Mouse (Mus musculus): ENCODE measurements at regions not wholly inside any gene's neighbourhood (a gene's known extent, or its start where the extent isn't known, plus 50 kb on each side); places are given as distances from the start of the nearest gene placed in this dataset.

DNA sequence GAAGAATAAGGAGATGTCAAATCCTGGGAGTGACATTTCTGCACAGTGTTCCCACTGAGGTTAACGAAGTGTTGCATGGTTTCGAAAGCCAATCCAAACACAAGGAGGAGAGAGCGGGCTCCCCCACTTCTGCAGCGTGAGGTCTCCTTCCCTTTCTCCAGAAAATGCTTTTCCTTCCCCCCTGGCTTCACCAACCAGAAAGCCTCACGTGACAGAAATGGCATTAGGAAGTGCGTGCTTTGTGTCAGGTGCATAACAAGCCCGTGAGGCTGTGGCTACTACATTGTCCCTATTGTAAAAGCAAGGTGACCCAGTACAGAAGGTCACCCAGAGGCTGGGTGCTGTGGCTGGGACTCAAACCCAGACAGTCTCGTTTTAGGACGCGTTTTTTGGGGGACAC, 260.2 kb upstream of the Sall1 start:
- no peak overlapping the region for H3K4me3 ChIP-seq (ENCODE audit: low read depth, low read length)
- no peaks in the 10 kb centered on the region for H3K9me3 ChIP-seq (ENCODE audit: control insufficient read depth, low read length)
- WGBS = 51% methylated on average over 10 of the region's 10 CpGs
- no peak overlapping the region for H3K4me2 ChIP-seq (ENCODE audit: low read depth, low read length, severe bottlenecking)
- H3K27me3 ChIP-seq (ENCODE audit: control insufficient read depth, insufficient read depth, low read length) = no peaks in the 10 kb centered on the region
- ATAC-seq (replicated peaks; ENCODE audit: low FRiP score) = no peak
- no peak overlapping the region for H3K9ac ChIP-seq (ENCODE audit: low read length)
- no peaks in the 10 kb centered on the region for H3K36me3 ChIP-seq (ENCODE audit: control insufficient read depth, insufficient read depth, low read length)
- no peak overlapping the region for H3K27ac ChIP-seq (ENCODE audit: low read depth, low read length)
- H3K4me1 ChIP-seq (replicated peaks; ENCODE audit: control insufficient read depth, insufficient read depth, low read length) = peaks cover 11% of the 10 kb centered on the region; the same call in 1 of the 2 replicates
- no peak for DNase-seq (ENCODE audit: low spot score)

DNA sequence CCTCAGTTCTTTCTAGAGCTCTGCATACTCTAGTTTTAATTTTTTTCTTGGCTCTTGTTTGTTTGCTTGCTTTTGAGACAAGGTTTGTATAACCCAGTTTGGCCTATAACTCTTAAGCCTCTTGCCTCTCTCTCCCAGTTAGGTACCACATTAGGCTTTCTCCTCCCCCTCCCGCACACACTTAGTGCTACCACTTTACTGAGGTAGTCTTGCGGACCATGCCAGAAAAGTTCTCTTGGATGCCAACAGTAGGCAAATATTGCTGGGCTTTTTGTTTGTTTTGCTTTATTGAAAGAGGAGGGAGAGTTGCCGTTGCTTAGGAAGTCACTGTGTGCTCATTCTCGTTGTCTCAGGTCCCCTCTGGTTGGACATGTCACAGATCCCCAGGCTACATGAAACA, 259.4 kb upstream of the Sall1 start:
- Histone ChIP-seq H3K4me3 (ENCODE audit: low read depth, low read length) (no peak overlapping the region), H3K9ac (ENCODE audit: low read length) (no peak overlapping the region), H3K36me3 (ENCODE audit: control insufficient read depth, insufficient read depth, low read length) (no peaks in the 10 kb centered on the region), H3K27me3 (ENCODE audit: control insufficient read depth, insufficient read depth, low read length) (no peaks in the 10 kb centered on the region), H3K4me1 (replicated peaks; ENCODE audit: control insufficient read depth, insufficient read depth, low read length) (peaks cover 4% of the 10 kb centered on the region; the same call in 1 of the 2 replicates), H3K4me2 (ENCODE audit: low read depth, low read length, severe bottlenecking) (no peak overlapping the region), H3K9me3 (ENCODE audit: control insufficient read depth, low read length) (no peaks in the 10 kb centered on the region), H3K27ac (ENCODE audit: low read depth, low read length) (no peak overlapping the region)
- WGBS = 87% methylated on average over 4 of the region's 4 CpGs
- no peak for ATAC-seq (replicated peaks; ENCODE audit: low FRiP score)
- no peak for DNase-seq (ENCODE audit: low spot score)

DNA sequence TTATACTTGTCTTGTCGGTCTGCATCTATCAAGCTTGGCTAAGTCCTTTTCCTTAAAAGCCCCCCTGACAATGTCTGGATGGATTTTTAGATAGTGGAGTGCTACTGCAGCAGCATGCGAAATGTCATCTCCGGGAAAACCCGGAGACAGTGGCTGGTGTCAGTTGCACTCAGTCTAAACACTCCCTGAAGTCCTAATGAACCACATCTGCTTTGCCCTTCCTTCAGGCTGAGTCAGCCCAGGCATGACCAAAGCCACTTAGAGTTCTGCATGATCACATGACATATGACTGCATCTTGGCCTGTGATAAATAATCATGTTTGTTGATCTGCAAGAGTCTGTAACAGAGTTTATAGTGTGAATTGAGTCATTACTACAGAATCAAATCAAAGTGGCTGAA, 255.7 kb upstream of the Sall1 start:
- H3K4me3 ChIP-seq (ENCODE audit: low read depth, low read length) = no peak overlapping the region
- 88% methylated on average over 4 of the region's 4 CpGs for WGBS
- no peaks in the 10 kb centered on the region for H3K9me3 ChIP-seq (ENCODE audit: control insufficient read depth, low read length)
- no peak for DNase-seq (ENCODE audit: low spot score)
- ATAC-seq (replicated peaks; ENCODE audit: low FRiP score) = no peak
- H3K4me2 ChIP-seq (ENCODE audit: low read depth, low read length, severe bottlenecking) = no peak overlapping the region
- no peaks in the 10 kb centered on the region for H3K36me3 ChIP-seq (ENCODE audit: control insufficient read depth, insufficient read depth, low read length)
- H3K4me1 ChIP-seq (replicated peaks; ENCODE audit: control insufficient read depth, insufficient read depth, low read length) = 0 out of 2 replicates have a peak, but pooled peaks cover 2% of the 10 kb centered on the region
- H3K9ac ChIP-seq (ENCODE audit: low read length) = no peak overlapping the region
- no peaks in the 10 kb centered on the region for H3K27me3 ChIP-seq (ENCODE audit: control insufficient read depth, insufficient read depth, low read length)
- H3K27ac ChIP-seq (ENCODE audit: low read depth, low read length) = no peak overlapping the region

DNA sequence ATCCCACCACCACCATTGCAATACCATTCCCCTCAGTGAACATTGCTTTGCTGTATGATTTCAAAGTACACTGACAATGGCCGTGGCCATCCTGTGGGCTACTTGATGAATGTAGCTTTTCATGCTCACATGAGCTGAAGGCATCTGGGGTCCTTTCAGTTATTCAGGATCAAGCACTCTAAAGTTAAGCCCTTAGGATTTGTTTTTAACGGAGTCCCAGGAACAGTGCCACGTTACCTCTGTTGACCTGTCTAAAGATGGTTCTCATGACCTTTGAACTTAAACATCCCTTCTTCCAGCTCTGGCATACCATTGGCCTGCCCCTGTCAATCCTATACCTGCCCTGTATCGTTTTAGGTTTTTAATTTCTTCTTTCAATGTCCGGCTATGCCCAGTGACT, 251.7 kb upstream of the Sall1 start:
- no peak overlapping the region for H3K9ac ChIP-seq (ENCODE audit: low read length)
- WGBS = 28% methylated on average over 5 of the region's 5 CpGs
- no peak for DNase-seq (ENCODE audit: low spot score)

DNA sequence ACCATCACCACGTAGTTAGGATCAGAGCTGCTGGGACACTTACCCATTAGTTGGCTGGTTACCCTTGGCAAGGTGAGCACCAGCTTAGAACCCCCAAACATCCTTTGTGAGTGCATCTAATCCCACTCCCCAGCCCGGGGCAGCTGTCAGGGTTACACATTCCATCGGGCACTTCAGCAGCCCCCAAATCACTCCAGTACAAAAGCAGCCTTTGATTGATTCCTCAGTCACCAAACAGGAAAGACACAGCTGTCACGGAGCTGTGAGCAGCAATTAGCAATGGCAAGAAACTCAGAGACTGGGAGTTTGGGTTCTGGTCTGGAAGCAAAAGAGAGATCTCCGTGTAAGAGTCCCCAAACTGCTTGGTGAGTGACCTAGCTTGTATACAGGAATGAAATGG, 245.1 kb upstream of the Sall1 start:
- DNase-seq (ENCODE audit: low spot score) (no peak), ATAC-seq (replicated peaks; ENCODE audit: low FRiP score) (no peak)
- no peak overlapping the region for H3K4me3 ChIP-seq (ENCODE audit: low read depth, low read length)
- no peak overlapping the region for H3K27ac ChIP-seq (ENCODE audit: low read depth, low read length)
- no peak overlapping the region for H3K9ac ChIP-seq (ENCODE audit: low read length)
- H3K4me1 ChIP-seq (replicated peaks; ENCODE audit: control insufficient read depth, insufficient read depth, low read length) = peaks cover 6% of the 10 kb centered on the region; the same call in 1 of the 2 replicates
- WGBS = 8% methylated on average over 5 of the region's 5 CpGs
- no peak overlapping the region for H3K4me2 ChIP-seq (ENCODE audit: low read depth, low read length, severe bottlenecking)
- H3K36me3 ChIP-seq (ENCODE audit: control insufficient read depth, insufficient read depth, low read length) = no peaks in the 10 kb centered on the region
- H3K9me3 ChIP-seq (ENCODE audit: control insufficient read depth, low read length) = no peaks in the 10 kb centered on the region
- H3K27me3 ChIP-seq (ENCODE audit: control insufficient read depth, insufficient read depth, low read length) = no peaks in the 10 kb centered on the region

More for the DNA sequence above, 251.7 kb upstream of the Sall1 start:
- Histone ChIP-seq H3K27me3 (ENCODE audit: control insufficient read depth, insufficient read depth, low read length) (no peaks in the 10 kb centered on the region), H3K4me1 (replicated peaks; ENCODE audit: control insufficient read depth, insufficient read depth, low read length) (0 out of 2 replicates have a peak, but pooled peaks cover 4% of the 10 kb centered on the region), H3K9me3 (ENCODE audit: control insufficient read depth, low read length) (no peaks in the 10 kb centered on the region), H3K27ac (ENCODE audit: low read depth, low read length) (no peak overlapping the region), H3K4me3 (ENCODE audit: low read depth, low read length) (no peak overlapping the region), H3K4me2 (ENCODE audit: low read depth, low read length, severe bottlenecking) (no peak overlapping the region), H3K36me3 (ENCODE audit: control insufficient read depth, insufficient read depth, low read length) (no peaks in the 10 kb centered on the region)
- no peak for ATAC-seq (replicated peaks; ENCODE audit: low FRiP score)

DNA sequence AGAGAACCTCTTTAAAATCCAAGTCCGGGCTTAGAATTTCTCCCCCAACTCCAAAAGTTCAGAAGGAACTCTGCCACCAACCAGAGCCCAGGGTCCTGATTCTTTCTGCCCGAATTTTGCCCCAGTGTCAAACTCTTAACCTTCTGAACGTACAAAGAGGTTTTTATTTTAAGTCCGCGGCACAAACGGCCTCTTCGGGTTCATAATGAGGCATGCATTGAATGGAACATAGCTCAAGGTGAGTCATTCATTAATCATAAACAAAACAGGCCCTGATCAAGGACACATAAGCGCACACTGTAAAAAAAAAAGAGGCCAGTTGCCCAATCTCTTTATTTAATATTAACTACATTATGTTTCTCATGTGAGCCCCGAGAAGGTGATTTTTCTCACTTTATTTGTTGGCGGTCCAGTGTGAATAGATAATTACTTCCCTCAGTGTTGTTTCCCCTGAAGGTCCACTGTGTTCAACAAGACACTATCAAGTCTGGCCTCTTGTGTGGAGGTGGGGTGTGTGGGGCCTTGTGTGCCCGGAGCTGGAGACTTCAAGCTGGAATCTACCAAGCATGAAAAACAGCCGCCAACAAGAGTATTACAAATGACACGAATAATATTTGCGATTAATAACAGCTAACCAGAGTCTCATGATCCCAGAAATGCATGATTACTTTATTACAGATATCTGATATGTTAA, 241.1 kb upstream of the Sall1 start:
- Histone ChIP-seq H3K27ac (ENCODE audit: low read depth, low read length) (no peak overlapping the region), H3K36me3 (ENCODE audit: control insufficient read depth, insufficient read depth, low read length) (no peaks in the 10 kb centered on the region), H3K9me3 (ENCODE audit: control insufficient read depth, low read length) (no peaks in the 10 kb centered on the region), H3K4me1 (replicated peaks; ENCODE audit: control insufficient read depth, insufficient read depth, low read length) (peaks cover 5% of the 10 kb centered on the region; the same call in 1 of the 2 replicates), H3K4me3 (ENCODE audit: low read depth, low read length) (no peak overlapping the region), H3K4me2 (ENCODE audit: low read depth, low read length, severe bottlenecking) (no peak overlapping the region), H3K9ac (ENCODE audit: low read length) (no peak overlapping the region), H3K27me3 (ENCODE audit: control insufficient read depth, insufficient read depth, low read length) (no peaks in the 10 kb centered on the region)
- 79% methylated on average over 14 of the region's 14 CpGs for WGBS
- DNase-seq (ENCODE audit: low spot score) = no peak
- no peak for ATAC-seq (replicated peaks; ENCODE audit: low FRiP score)

DNA sequence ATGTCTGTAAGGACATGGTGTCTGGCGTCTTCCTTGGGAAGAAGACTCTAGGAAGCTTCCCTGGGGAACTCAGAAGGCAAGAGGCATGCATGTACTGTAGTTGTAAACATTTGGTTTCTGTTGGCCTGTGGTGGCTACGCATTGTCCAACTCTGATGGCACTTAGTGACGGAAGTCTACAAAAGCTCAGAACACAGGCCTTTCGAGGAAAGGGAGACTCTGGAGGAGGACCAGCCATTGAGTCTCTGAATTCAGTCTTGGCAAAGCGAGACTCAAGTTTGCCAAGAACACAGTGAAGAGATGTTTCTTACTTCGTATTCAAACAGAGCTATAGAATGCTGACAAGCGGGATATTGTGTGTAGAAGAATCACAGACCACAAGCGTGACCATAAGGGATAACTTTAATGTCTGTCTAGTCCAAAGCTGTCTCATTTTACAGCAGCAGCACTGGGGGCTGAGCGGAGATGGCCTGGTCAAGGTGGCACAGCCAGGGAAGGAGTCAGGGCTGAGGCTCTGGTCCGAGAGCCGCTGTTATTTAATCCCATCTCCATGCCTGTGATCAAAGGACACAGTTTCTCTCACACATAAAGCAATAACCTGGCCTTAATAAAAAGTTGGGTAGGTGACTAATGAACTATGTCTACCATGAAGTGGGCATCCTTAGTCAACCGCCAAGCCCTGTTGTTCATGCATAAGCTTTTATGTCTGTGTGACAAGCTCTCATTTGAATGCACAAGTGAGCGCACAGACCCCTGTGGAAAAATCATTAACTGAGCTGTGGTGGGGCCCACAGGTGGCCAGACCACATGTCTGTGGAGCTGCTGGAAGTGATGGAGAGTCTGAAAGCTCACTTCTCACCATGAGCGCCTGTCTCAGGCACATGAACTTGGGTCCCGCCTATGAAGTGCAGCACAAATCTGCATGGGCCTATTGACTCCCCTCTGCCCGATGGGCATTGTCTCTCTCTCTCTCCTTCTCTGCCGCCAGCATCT, 239.4 kb upstream of the Sall1 start:
- ATAC-seq (replicated peaks; ENCODE audit: low FRiP score) = no peak

DNA sequence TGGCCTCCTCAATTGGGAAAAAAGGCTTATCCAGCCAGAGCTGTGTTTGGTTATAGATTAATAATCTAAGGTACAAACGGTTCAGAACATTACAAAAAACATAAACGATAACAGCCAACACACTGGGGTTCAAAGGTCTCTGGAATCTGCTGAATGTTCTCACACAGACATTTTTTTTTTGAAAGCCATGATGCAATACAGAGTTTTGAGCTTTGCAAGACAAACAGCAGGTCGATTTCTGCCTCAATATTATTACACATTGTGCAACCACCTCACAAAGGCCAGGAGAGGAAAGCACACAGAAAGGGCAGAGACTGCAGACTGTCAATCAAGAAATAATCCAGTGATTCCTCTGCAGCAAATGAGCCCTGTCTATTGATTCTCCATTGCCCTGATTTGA, 235.9 kb upstream of the Sall1 start:
- ATAC-seq (replicated peaks; ENCODE audit: low FRiP score) = no peak
- Histone ChIP-seq H3K4me3 (ENCODE audit: low read depth, low read length) (no peak overlapping the region), H3K9me3 (ENCODE audit: control insufficient read depth, low read length) (no peaks in the 10 kb centered on the region), H3K27ac (ENCODE audit: low read depth, low read length) (no peak overlapping the region), H3K4me2 (ENCODE audit: low read depth, low read length, severe bottlenecking) (no peak overlapping the region), H3K27me3 (ENCODE audit: control insufficient read depth, insufficient read depth, low read length) (no peaks in the 10 kb centered on the region), H3K9ac (ENCODE audit: low read length) (no peak overlapping the region), H3K4me1 (replicated peaks; ENCODE audit: control insufficient read depth, insufficient read depth, low read length) (no peaks in the 10 kb centered on the region), H3K36me3 (ENCODE audit: control insufficient read depth, insufficient read depth, low read length) (no peaks in the 10 kb centered on the region)
- DNase-seq (ENCODE audit: low spot score) = no peak
- WGBS = 87% methylated on average over 3 of the region's 3 CpGs

More for the DNA sequence above, 239.4 kb upstream of the Sall1 start:
- Histone ChIP-seq H3K27ac (ENCODE audit: low read depth, low read length) (no peak overlapping the region), H3K27me3 (ENCODE audit: control insufficient read depth, insufficient read depth, low read length) (no peaks in the 10 kb centered on the region), H3K4me2 (ENCODE audit: low read depth, low read length, severe bottlenecking) (no peak overlapping the region), H3K4me3 (ENCODE audit: low read depth, low read length) (no peak overlapping the region), H3K36me3 (ENCODE audit: control insufficient read depth, insufficient read depth, low read length) (no peaks in the 10 kb centered on the region), H3K4me1 (replicated peaks; ENCODE audit: control insufficient read depth, insufficient read depth, low read length) (no peaks in the 10 kb centered on the region), H3K9me3 (ENCODE audit: control insufficient read depth, low read length) (no peaks in the 10 kb centered on the region), H3K9ac (ENCODE audit: low read length) (no peak overlapping the region)
- WGBS = 87% methylated on average over 17 of the region's 17 CpGs
- DNase-seq (ENCODE audit: low spot score) = no peak
